Mouse (Mus musculus) left cerebral cortex, postnatal 25 days (tissue): ENCODE measurements at regions not wholly inside any gene's neighbourhood (a gene's known extent, or its start where the extent isn't known, plus 50 kb on each side); places are given as distances from the start of the nearest gene placed in this dataset.

Experiments used
- DNase-seq, 2 experiments: peaks; one replicate each; pipeline ENCODE4 v3.0.0; 2022; ENCODE audit warnings: low spot score in 2 of 2, mixed read lengths in 1 of 2
- intact Hi-C: fragments of 180-260 bp; cut with DNase I; formaldehyde crosslinking; loops from one replicate; pipeline ENCODE4 v1.15.1; 2025

DNA sequence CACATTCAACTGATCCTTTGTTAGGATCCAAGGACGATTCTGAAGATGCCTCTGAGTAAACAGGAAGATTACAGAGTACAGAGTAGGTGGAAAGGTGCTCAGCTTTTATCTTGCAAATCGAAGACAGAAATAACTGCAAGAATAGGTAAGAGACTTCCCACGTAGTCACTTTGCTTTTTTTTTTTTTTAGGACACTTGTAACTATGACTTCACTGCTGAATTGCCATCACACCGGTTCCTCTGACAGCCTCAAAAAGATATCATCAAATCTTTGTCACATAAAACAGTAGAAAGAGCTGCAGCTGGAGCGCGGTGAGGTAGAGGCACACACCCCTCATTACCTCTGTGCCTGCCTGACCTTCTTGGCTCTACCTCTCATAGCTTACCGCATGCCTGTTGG lies 83.1 kb upstream of the Plcl2 start:
- intact Hi-C loops = no loop called here
- DNase-seq = no peak

- intact Hi-C loops = no loop called here
These were observed 81.7 kb upstream of the Plcl2 start for GRCm38 (mm10) chr17:50427331-50428003.

DNA sequence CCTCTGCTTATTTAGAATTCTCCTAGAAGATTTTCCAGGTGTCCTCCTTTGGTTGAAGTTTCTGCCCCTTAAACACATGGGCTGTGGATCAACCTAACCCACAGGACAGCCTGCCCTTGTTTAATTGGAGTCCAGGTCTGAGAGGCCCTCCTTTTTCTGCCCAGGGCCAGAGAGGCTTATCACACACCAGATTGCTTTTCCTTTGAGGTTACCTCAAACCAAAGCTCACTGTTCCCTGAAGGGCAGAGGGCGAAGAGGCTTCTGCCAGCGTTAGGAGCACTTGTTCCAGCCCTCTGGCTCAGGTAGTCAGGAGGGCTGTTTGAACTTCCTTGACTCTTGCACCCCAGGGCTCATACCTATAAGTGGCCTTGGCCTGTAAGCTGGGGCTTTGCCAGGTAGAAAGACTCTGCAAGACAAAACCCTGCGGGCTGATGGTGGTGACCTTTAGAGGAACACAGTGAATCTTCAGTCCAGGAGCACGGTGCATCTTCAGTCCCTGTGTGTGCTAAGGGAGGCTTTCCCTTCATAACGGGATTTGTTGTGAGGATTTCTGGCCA lies 81.1 kb upstream of the Plcl2 start:
- DNase-seq = no peak
- intact Hi-C loops = no loop called here

More at GRCm38 (mm10) chr17:50427331-50428003, 81.7 kb upstream of the Plcl2 start:
- no peak for DNase-seq

DNA sequence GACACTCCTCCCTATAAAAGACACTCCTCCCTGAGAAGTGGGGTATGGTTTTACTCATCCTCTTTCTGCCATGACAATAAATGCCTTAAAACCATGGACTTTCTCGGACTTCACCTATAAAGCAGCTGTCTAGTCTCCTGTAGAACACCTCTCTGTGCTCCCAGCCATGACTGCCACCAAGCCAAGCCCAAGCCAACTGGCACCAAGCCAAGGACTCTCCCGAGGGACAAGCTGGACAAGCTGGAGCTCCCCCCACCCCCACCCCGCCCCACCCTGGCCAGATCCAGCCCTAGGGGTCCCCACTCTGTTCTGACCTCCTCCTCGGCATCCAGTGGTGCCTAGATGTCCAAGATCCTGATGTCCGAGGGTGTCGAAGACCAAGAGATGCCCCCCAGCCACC lies 76.6 kb upstream of the Plcl2 start:
- no peak for DNase-seq
- intact Hi-C loops = no loop called here

DNA sequence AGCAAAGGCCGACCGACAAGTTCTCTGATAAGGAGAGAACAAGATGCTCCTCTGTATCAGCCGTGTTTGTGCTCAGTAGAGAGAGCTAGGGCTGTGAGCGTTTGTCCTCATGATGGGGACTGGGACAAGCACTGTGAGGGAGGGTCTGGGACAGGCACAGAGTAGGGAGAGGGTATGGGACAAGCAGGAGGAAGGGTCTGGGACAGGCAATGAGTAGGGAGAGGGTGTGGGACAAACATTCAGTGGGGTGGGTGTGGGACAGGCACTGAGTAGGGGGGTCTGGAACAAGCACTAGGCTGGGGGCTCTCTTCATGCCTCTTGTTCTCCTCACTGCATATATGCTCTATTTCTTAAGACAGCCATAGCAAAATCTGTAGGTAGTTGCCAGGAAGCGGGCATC lies 70.2 kb upstream of the Plcl2 start:
- DNase-seq = no peak
- intact Hi-C loops = no loop called here

GRCm38 (mm10) chr17:50439365-50439764 lies 69.8 kb upstream of the Plcl2 start:
- intact Hi-C loops = no loop called here

GRCm38 (mm10) chr17:50442062-50442461 lies 67.1 kb upstream of the Plcl2 start:
- intact Hi-C loops = no loop called here
- no peak for DNase-seq

More at GRCm38 (mm10) chr17:50439365-50439764, 69.8 kb upstream of the Plcl2 start:
- no peak for DNase-seq

DNA sequence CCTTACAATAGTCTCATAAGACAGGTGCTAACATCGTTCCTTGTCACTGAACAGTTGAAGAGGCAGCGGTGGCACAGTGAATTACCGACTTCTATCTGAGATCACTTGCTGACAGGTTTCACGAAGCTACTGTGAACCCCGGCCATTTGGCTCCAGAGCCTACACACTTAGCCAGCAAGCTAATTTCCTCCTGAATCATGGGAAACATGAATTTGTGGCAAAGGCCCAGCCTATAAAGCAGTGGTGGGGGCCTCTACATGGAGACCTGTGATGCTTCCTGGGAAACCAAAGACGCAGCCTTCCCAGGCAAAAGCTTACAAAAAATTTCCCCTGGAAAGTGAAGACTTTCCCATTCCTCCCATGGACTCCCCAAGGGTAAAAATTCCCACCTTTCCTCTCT lies 66.3 kb upstream of the Plcl2 start:
- intact Hi-C loops = no loop called here
- no peak for DNase-seq

DNA sequence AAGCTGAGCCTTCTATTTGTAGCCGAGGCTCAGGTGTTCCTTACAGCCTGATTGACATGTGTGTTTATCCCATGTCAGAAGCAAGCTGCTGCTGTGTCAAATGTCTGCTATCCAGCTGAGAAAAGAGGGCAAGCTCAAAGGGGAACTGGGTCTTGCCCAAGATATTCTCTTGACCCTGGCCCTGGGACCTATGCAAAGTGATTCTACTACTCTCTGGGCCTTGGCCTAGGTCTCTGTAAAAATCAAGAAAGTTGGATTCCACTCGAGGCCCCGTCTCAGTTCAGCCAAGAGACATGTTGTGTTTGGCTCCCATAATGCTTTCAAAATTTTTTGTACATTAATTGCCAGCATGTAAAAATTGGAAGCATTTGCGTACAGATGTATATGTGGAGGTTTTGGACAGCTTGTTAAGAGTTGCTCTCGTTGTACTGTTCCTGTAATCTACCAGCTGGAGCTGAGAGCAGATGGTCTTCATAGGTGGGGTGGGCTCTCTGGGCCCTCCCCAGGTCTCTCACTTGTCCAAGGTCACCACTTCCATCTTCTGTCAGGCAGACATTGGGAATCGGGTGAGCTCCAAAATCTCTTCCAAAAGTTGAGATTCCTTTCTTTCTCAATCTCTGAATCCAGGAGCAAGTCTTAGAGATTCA lies 65.7 kb upstream of the Plcl2 start:
- no peak for DNase-seq
- intact Hi-C loops = no loop called here

DNA sequence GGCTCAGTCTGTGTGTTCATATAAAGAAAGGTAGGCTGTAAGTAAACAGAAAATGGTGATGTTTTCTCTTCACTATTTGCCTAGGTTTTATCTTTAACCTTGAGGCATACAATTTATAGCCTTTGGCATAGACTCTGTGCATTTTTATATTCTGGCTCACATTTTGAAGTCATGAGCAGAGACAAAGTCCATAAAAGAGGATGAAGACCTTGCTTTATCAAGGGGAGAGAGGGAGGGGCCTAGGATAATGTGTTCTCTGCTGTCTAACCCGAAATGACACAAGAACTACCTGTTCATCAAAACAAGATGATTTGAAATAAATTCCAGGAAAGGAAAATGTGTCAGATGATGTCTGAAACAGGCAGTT lies 65.2 kb upstream of the Plcl2 start:
- intact Hi-C loops = no loop called here
- no peak for DNase-seq

GRCm38 (mm10) chr17:50448693-50449092 lies 60.5 kb upstream of the Plcl2 start:
- DNase-seq = no peak
- intact Hi-C loops = no loop called here

DNA sequence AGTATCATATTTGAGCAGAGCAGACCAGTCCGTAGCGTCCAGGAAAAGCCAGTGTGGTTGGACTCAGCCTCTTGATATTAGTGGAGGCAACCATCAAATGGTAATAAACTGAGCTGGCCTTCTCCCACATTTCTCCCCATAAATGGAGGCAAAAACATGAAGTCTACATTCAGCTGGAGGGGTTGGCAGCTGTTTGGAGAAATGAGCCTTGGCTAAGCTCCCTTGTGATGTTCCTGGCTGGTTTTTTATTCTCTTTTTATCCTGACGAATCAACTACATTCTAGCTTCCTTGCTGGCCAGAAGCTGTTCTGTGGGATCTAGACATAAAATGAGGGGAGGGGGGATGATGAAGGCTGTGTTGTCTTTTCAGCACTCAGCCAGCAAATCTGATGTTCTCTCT lies 57.6 kb upstream of the Plcl2 start:
- intact Hi-C loops = no loop called here

GRCm38 (mm10) chr17:50453524-50453923 lies 55.7 kb upstream of the Plcl2 start:
- intact Hi-C loops = no loop called here
- no peak for DNase-seq

More for the DNA sequence above, 57.6 kb upstream of the Plcl2 start:
- peak in 1 of 2 experiments; percentile 60 for DNase-seq

DNA sequence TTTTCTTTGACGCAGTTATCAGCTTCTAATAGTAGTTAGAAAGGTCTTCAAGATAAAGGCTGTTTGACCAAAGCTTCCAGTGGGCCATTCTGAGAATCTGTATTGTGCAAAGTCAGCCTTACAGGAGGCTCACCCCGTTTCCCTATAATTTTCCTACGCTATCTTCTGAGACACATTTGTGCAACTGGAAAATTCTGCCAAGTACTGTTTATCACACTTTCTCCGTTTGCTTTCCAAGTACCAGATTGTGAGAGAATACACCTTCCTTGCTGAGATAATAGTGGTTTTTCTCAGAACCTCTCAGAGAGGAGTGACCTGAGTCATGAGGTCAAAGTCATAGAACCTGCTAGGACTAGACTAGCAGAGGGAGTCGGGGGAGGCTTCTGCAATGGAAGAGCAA lies 55.2 kb upstream of the Plcl2 start:
- intact Hi-C loops = no loop called here
- peak in 1 of 2 experiments; percentile 34 for DNase-seq

DNA sequence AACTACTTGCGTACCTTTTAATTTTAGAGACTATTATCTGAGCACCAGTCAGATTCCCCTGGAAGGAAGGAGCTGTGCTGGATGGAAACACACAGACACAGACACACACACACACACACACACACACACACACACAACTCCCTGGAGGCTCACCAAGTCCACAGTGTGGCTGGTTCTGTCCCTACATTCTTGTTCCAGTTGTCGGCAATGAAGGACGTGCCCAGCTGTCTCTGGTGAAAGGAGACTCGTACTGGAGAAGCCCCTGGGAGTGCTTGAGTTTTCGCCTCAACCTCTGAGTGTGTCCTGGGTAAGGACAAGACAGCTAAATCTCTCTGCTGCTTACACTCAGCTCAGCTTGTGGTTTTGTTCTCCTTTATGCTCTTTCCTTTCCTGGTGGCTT lies 54.3 kb upstream of the Plcl2 start:
- DNase-seq = no peak
- intact Hi-C loops = no loop called here

DNA sequence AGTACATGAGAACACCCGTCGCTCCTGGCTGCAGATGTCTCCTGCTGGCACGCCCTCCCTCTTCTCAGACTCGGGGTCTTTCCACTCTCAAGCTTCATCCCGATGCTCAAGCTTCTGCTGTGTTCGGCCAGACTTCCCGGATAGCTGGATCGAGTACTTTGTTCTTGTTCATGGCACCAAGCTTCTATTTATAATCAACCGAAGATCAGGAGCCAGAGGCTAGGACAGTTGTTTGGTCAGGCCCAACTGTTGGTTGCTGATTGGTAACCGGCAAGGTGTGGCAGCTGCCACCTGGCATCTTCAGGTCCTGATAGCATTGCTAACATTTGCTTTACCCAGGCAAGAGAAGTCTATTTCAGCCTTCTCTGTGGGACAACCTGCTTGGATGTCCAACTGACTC lies 53.5 kb upstream of the Plcl2 start:
- intact Hi-C loops = no loop called here
- DNase-seq = no peak

DNA sequence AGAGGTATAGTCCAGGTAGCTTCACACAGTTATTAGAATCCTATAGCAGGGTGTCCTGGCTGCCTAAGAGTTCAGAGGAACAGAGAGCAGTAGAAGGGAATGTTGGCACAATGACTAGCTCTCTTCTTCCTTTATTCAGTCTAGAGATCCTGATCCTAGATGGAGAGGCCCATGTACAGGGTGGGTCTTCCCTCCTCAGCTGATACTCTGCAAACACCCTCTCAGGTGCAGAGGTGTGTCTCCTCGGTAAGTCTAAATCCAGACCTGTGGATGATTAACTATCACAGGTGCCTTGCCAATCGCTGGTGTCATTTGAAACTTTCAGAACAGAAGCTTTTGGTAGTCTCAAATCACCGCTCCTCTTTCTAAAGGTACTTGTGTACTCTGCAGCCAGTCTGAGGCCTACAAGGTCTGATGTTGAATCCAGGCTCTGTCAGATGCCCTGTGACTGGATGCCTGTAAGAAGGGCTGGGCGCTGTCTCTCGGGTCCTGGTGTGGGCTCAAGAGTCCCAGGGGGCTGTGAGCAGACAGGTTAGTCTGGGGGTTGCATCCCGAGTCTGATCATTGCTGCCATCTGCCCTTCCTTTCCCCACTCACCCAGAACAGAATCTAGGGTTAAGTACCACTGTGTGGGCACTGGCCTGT lies 52.0 kb upstream of the Plcl2 start:
- intact Hi-C loops = no loop called here
- no peak for DNase-seq

DNA sequence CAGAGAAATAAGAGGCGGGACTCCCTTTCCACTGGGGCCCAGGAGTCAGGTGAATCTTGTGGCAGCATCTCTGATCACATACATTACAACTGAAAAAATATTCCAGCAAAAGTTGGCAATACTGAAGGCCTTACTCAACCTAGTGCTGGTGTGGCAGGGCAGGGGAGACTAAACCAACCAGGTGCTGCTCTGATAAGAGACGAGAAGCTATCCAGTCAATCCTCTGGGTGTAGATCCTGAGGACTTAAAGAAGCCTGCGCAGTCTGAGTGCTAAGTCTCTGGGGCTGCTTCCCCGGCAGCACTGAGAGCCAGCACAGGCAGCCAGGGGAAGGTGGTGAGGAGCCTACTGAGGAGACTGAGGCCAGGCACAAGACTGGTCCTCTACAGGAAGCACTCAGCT lies 51.0 kb upstream of the Plcl2 start:
- no peak for DNase-seq
- intact Hi-C loops = no loop called here
